Mouse (Mus musculus): Measurements from ENCODE around the gene Tmem25. TPM values are rescaled to one million over a fixed set of nuclear protein-coding genes. Genes with fewer than 3 reads are reported as not detected.
"Not testable (repeated sequence)": the region's sequence is repeated elsewhere in the genome, so short reads cannot be mapped to it uniquely, and the experiment has no call there.

Gene Tmem25
- total RNA-seq, 1 experiment = 0.54 TPM

- no peak overlapping the region for H3K4me3 ChIP-seq (ENCODE audit: insufficient read depth in 1 of 2, low read depth in 1 of 2, low read length in 2 of 2, poor library complexity in 1 of 2, severe bottlenecking in 1 of 2)
- no peak overlapping the region for H3K9ac ChIP-seq (ENCODE audit: insufficient read depth, low read depth, low read length, poor library complexity, severe bottlenecking)
- no peaks in the 10 kb centered on the region for H3K9me3 ChIP-seq (ENCODE audit: control insufficient read depth, insufficient read depth, low read depth, low read length)
- H3K4me1 ChIP-seq (ENCODE audit: control insufficient read depth in 2 of 2, insufficient read depth in 2 of 2, low read length in 2 of 2, poor library complexity in 1 of 2) = peaks cover 2% of the 10 kb centered on the region in 2 experiments; a peak in 2 of 4 replicates
- no peak for TF ChIP-seq ZNF384 (IDR thresholded peaks at IDR 0.05; ENCODE audit: low read depth, low read length)
- no peak for TF ChIP-seq MAFK (IDR thresholded peaks at IDR 0.05; ENCODE audit: insufficient read depth, low read depth, low read length)
- TF ChIP-seq CHD2 (IDR thresholded peaks at IDR 0.05; ENCODE audit: low read depth, low read length) = no peak
- TF ChIP-seq ZC3H11A (IDR thresholded peaks at IDR 0.05; ENCODE audit: borderline replicate concordance, low read depth, low read length) = no peak
- no peak for TF ChIP-seq HCFC1 (IDR thresholded peaks at IDR 0.05; ENCODE audit: borderline replicate concordance, insufficient read depth, low read length)
- H3K36me3 ChIP-seq (ENCODE audit: control insufficient read depth, insufficient read depth, low read length, poor library complexity, severe bottlenecking) = peaks cover 3% of the 10 kb centered on the region; the same call in 1 of the 2 replicates
- in situ Hi-C loops (cut with MboI; ENCODE audit: low sequenced_read_pairs in 2 of 2, unreplicated experiment in 2 of 2) = no loop called here
- H3K27ac ChIP-seq (ENCODE audit: insufficient read depth, low read depth, low read length, poor library complexity, severe bottlenecking) = no peak overlapping the region
- DNase-seq (ENCODE audit: low read depth, low spot score) = no peak
Measured at GRCm38 (mm10) chr9:44772392-44772749, 26.7 kb downstream of the Tmem25 start.

DNA sequence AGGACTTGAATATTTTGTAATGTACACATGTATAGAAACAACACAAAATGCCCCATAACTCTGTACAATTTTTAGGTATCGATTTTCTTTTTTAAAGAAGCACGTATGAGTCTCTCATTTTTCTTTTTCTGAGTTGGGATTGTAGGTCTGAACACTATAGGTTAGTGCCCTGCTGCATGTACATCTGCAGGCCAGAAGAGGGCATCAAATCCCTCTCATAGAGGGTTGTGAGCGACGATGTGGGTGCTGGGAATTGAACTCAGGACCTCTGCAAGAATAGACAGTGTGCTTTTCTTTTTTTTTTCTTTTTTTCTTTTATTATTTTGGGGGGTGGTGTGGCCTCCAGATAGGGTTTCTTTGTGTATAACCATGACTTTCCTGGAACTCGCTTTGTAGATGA, 27.7 kb downstream of the Tmem25 start:
- Histone ChIP-seq H3K36me3 (ENCODE audit: control insufficient read depth, insufficient read depth, low read length, poor library complexity, severe bottlenecking) (peaks cover 3% of the 10 kb centered on the region; the same call in 1 of the 2 replicates), H3K9me3 (ENCODE audit: control insufficient read depth, insufficient read depth, low read depth, low read length) (no peaks in the 10 kb centered on the region), H3K4me3 (ENCODE audit: insufficient read depth in 1 of 2, low read depth in 1 of 2, low read length in 2 of 2, poor library complexity in 1 of 2, severe bottlenecking in 1 of 2) (no peak overlapping the region), H3K27ac (ENCODE audit: insufficient read depth, low read depth, low read length, poor library complexity, severe bottlenecking) (no peak overlapping the region), H3K4me1 (ENCODE audit: control insufficient read depth in 2 of 2, insufficient read depth in 2 of 2, low read length in 2 of 2, poor library complexity in 1 of 2) (peaks cover 2% of the 10 kb centered on the region in 2 experiments; a peak in 2 of 4 replicates), H3K9ac (ENCODE audit: insufficient read depth, low read depth, low read length, poor library complexity, severe bottlenecking) (no peak overlapping the region)
- in situ Hi-C loops (cut with MboI; ENCODE audit: low sequenced_read_pairs in 2 of 2, unreplicated experiment in 2 of 2) = no loop called here
- DNase-seq (ENCODE audit: low read depth, low spot score) = no peak
- TF ChIP-seq HCFC1 (IDR thresholded peaks at IDR 0.05; ENCODE audit: borderline replicate concordance, insufficient read depth, low read length) (no peak), ZNF384 (IDR thresholded peaks at IDR 0.05; ENCODE audit: low read depth, low read length) (no peak), CHD2 (IDR thresholded peaks at IDR 0.05; ENCODE audit: low read depth, low read length) (no peak), MAFK (IDR thresholded peaks at IDR 0.05; ENCODE audit: insufficient read depth, low read depth, low read length) (no peak), ZC3H11A (IDR thresholded peaks at IDR 0.05; ENCODE audit: borderline replicate concordance, low read depth, low read length) (no peak)

DNA sequence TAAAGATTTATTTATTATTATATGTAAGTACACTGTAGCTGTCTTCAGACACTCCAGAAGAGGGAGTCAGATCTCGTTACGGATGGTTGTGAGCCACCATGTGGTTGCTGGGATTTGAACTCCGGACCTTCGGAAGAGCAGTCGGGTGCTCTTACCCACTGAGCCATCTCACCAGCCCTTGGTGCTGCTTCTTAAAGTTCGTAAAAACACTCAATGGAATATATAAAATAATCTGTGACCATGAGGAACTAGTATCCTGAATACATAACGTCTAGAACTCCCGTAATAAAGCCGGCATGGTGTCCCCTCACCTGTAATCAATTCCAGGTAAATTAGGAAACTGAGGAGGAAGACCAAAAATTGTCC, 31.1 kb downstream of the Tmem25 start:
- H3K36me3 ChIP-seq (ENCODE audit: control insufficient read depth, insufficient read depth, low read length, poor library complexity, severe bottlenecking); H3K9me3 ChIP-seq (ENCODE audit: control insufficient read depth, insufficient read depth, low read depth, low read length); H3K4me1 ChIP-seq (ENCODE audit: control insufficient read depth in 2 of 2, insufficient read depth in 2 of 2, low read length in 2 of 2, poor library complexity in 1 of 2); in situ Hi-C loops (cut with MboI; ENCODE audit: low sequenced_read_pairs in 2 of 2, unreplicated experiment in 2 of 2); DNase-seq (ENCODE audit: low read depth, low spot score): not testable (repeated sequence)
- Histone ChIP-seq H3K9ac (ENCODE audit: insufficient read depth, low read depth, low read length, poor library complexity, severe bottlenecking) (peak overlapping the region; percentile 80; the same call in 1 of the 2 replicates), H3K27ac (ENCODE audit: insufficient read depth, low read depth, low read length, poor library complexity, severe bottlenecking) (peak overlapping the region; percentile 53; the same call in 1 of the 2 replicates), H3K4me3 (ENCODE audit: insufficient read depth in 1 of 2, low read depth in 1 of 2, low read length in 2 of 2, poor library complexity in 1 of 2, severe bottlenecking in 1 of 2) (peak overlapping the region; percentile 92 to 98)

DNA sequence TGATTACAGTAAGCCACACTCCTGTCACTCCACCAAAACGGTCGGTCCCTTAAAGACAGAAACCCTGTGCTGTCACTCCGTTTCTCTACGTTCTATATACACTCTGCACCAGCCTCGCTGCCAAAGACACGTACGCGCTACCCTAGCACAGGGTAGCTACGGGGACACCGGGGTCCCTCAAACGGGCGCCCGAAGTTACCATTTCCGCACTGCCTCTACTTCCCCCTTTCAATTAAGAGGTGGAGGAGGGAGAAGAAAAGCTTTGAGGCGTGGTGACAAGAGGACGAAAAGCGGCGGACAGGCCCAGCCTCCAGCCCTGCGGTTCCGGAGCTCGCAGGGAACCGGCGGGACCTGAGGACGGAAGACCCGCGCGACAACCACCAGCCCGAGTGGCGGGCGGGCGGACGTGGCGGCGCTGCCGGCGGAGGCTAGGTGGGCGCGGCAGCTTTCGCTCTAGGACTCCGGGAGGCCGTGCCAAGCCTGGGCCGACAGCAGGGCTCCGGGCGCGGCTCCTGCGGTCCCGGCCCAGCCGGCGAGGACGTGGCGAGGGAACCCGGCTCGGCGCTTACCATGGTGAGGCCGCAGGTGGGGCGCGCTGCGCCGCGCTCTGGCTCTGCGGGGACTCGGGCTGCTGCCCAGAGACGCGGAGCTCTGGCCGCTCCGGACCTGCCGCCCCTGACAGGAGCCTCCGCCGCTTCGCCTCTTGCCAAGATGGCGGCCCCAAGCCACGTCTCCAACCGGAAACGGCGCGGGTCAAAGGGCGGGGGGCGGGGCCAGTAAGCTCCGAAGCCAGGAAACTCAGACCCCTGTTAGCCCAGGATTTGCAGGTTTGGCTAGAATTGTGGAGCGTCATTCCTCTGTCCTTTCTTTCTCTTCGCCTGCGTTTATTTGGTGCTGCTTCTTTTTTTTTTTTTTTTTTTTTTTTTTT, 31.7 kb downstream of the Tmem25 start, which contains the start of the genes Arcn1 and Ift46:
Gene Arcn1, minus strand, starts transcription at position 745 of the 928 bp plus-strand sequence.
Gene Ift46, plus strand, starts transcription at position 808 of the 928 bp plus-strand sequence.
- TF ChIP-seq MAFK (IDR thresholded peaks at IDR 0.05; ENCODE audit: insufficient read depth, low read depth, low read length) = no peak
- no peak for TF ChIP-seq CHD2 (IDR thresholded peaks at IDR 0.05; ENCODE audit: low read depth, low read length)
- peak; percentile 52; the same call in 1 of the 2 replicates for TF ChIP-seq HCFC1 (IDR thresholded peaks at IDR 0.05; ENCODE audit: borderline replicate concordance, insufficient read depth, low read length)
- no peak for TF ChIP-seq ZC3H11A (IDR thresholded peaks at IDR 0.05; ENCODE audit: borderline replicate concordance, low read depth, low read length)
- TF ChIP-seq ZNF384 (IDR thresholded peaks at IDR 0.05; ENCODE audit: low read depth, low read length) = no peak
- H3K27ac ChIP-seq (ENCODE audit: insufficient read depth, low read depth, low read length, poor library complexity, severe bottlenecking) = peak within 1 kb of the TSS; percentile 53; the same call in 1 of the 2 replicates

More for the DNA sequence above, 31.7 kb downstream of the Tmem25 start, which contains the start of the genes Arcn1 and Ift46:
- no peaks in the 10 kb centered on the region for H3K9me3 ChIP-seq (ENCODE audit: control insufficient read depth, insufficient read depth, low read depth, low read length)
- peaks cover 2% of the 10 kb centered on the region in 2 experiments; a peak in 2 of 4 replicates for H3K4me1 ChIP-seq (ENCODE audit: control insufficient read depth in 2 of 2, insufficient read depth in 2 of 2, low read length in 2 of 2, poor library complexity in 1 of 2)
- H3K9ac ChIP-seq (ENCODE audit: insufficient read depth, low read depth, low read length, poor library complexity, severe bottlenecking) = peak within 1 kb of the TSS; percentile 97
- no peaks in the 10 kb centered on the region for H3K36me3 ChIP-seq (ENCODE audit: control insufficient read depth, insufficient read depth, low read length, poor library complexity, severe bottlenecking)
- peak; percentile 75 for DNase-seq (ENCODE audit: low read depth, low spot score)
- H3K4me3 ChIP-seq (ENCODE audit: insufficient read depth in 1 of 2, low read depth in 1 of 2, low read length in 2 of 2, poor library complexity in 1 of 2, severe bottlenecking in 1 of 2) = peak within 1 kb of the TSS; percentile 92 to 98
- in situ Hi-C loops (cut with MboI; ENCODE audit: low sequenced_read_pairs in 2 of 2, unreplicated experiment in 2 of 2) = no loop called here
